Mouse (Mus musculus) testis, postnatal 14 days (tissue): ENCODE data around the gene Gm14214.

Experiments
- DNase-seq: peaks from one replicate; pipeline ENCODE4 v3.0.0; 2021; ENCODE audit warnings: low spot score

The Gm14214 gene

DNA sequence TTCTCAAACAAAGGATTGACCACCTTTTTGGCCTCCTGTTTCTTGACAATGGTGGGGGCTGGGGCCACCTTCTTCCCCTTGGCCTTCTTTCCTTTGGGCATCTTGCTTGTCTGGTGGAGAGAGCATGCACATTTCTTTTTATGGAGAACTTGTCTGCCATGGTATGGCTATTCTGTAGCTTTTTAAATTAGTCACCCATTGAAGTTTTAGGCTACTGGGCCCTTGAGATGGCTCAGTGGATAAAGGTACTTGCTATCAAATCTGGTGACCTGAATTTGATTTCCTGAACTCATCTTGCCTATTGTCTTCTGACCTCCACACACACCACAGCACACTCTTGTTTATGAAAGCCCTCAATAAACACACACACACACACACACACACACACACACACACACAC, at the start of gene Gm14214:
Gene Gm14214 (minus strand): TSS at position 101 of the 400 bp plus-strand sequence.
- DNase-seq: no peak

DNA sequence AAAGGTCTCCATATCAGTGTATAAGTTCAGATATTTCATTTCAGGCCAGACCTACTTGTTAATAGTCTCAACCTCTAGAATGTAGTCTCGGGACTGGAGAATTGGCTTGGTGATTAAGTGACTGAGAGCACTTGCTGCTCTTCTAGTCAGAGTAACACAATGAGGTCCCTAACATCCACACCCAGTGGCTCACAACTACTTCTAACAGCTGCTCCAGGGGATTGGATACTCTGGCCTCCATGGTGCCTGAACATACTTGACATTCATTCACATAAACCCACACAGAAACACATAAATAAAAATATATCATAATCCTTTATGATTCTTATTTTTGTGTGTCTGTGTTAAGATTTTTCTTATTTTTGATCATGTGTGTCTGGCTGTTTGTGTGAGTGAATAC, 48.8 kb upstream of the Gm14214 start:
- DNase-seq: no peak

DNA sequence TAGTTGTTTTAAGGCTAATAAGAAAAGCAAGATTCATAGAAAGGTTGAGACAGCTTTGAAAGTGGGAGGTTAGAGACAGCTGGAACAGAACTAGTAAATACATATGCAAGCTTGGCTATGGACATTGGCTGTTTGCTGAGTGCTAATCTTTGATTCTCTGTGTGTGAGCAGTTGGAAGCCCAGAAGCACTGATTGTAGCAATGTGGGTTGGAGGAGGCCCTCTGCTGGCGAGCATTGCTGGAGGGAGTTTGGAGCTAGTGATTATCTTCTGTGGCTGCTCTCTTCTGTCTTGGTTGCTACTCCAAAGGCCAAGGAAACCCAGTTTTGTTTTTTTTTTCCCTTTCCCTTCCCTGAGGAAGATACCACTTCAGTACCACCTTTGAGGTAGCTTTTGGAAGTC, 48.0 kb upstream of the Gm14214 start:
- DNase-seq: no peak

DNA sequence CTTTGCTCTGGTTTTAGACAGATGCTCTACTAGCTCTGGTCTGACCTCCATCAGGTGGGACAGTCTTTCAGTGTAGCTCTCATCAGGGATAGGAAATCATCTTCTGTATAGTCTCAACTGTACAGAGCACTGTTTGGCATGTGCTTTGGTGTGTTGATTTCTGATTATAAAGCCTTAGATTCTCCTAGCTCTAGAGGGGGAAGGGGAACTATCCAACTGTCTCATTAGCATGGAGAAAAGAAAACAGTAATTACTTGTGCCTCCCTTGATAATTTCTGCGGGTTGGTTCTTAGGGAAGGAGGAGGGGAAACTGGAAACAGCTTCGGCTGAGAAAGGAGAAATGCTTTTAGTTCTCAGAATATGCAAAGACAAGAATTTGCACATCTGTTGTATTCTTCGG, 47.3 kb upstream of the Gm14214 start:
- no peak for DNase-seq

DNA sequence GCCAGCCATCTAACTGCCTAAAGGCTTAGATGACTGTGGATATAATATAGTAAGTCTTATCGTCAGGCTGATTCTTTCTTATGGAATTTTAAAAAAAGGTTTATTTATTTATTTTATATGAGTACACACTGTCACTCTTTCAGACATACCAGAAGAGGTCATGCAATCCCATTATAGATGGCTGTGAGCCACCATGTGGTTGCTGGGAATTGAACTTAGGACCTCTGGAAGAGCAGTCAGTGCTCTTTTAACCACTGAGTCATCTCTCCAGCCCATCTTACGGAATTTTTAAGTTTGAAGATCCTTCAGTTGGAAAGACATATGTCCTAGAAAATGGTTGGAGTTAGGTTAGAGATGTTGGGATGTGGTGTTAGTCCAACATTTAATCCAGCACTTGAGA, 43.6 kb upstream of the Gm14214 start:
- DNase-seq: no peak

DNA sequence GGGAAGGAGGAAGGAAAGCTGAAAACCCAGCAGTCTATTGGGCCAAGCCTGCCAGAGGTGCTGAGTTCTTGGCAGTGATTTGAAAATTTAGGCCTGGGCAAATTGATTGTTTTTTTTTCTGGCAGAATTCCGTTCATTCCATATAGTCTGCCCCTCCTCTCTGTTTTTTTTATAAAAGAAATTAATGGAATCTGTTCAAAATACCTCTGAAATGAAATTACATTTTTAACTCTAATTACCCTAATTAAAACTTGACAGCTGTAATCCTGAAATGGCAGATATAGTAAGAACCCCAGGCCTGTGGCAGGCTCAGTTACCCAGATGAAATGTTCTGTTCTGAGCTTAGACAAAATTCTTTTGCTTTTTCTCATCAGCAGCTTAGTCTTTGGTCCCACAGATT, 41.0 kb upstream of the Gm14214 start:
- DNase-seq: no peak

DNA sequence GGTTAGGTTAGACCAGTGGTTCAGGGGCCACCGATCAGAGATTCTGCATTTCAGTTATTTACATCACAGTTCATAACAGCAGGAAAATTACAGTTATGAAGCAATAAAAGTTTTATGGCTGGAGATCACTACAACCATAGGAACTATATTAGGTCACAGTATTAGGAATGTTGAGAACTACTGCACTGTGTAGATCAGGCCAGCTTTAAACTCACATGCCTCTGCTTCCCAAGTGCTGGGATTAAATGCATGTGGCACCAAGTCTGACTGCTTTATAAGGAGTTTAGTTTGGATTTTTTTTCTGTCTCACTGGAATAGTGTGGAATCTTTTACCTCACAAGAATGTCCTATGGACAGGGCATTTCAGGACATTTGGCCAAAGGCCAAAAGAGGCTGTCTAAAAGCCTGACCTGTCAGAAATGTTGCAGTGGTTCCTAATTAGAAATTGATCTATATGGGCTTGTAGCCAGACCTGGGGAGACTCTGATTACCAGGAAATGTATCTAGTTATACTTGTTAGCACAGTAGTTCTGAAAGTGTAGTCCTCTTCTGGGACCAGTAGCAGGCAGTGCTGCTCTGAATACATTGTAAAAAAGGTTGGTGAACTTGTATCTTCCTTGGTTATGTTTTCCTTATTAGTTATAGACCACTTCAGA, 39.4 kb upstream of the Gm14214 start:
- no peak for DNase-seq

DNA sequence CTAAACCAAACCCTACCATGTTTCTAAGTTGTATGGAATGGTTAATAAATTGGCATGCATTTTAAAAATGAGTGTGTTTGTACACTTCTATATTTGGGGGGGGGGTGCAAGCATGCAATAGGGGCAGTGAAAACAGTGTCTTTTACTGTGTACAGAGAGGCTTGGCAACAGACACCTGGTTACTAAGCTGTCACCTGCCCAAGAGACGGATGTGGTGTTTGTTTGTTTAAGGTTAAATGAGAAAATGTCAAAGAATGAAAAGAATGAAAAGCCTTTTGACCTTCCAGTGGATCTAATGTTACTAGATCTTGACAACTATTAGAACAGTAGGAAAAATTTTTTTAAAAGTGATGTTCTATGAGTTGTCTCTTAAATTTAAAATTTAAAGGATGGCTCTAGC, 37.9 kb upstream of the Gm14214 start:
- no peak for DNase-seq

DNA sequence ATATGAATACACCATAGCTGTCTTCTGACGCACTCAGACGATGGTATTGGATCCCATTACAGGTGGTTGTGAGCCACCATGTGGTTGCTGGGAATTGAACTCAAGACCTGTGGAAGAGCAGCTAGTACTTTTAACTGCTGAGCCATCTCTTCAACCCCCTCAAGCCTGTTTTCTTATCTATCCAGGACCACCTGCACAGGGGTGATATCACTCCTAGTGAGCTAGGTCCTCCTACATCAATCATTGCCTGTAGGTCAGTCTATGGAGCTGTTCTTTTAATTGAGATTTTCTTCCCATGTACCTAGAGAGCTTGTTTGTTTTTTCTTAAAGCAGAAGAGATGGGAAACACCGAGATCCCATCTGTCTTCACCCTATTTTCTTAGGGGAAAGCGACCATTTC, 34.0 kb upstream of the Gm14214 start:
- DNase-seq: no peak

DNA sequence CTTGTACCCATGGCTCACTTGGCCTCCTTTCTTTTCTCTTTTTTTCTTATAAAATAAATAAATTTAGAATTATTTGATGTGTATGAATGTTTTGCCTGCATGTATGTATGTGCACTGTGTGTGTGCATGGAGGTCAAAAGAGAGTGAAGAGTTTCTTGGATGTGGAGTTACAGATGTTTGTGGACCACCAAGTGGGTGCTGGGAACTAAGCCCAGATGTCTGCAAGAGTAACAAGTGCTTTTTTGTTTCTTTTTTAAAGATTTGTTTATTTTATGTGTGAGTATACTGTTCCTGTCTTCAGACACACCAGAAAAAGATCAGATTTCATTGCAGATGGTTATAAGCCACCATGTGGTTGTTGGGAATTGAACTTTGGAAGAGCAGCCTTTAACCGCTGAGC, 33.5 kb upstream of the Gm14214 start:
- DNase-seq: no peak

DNA sequence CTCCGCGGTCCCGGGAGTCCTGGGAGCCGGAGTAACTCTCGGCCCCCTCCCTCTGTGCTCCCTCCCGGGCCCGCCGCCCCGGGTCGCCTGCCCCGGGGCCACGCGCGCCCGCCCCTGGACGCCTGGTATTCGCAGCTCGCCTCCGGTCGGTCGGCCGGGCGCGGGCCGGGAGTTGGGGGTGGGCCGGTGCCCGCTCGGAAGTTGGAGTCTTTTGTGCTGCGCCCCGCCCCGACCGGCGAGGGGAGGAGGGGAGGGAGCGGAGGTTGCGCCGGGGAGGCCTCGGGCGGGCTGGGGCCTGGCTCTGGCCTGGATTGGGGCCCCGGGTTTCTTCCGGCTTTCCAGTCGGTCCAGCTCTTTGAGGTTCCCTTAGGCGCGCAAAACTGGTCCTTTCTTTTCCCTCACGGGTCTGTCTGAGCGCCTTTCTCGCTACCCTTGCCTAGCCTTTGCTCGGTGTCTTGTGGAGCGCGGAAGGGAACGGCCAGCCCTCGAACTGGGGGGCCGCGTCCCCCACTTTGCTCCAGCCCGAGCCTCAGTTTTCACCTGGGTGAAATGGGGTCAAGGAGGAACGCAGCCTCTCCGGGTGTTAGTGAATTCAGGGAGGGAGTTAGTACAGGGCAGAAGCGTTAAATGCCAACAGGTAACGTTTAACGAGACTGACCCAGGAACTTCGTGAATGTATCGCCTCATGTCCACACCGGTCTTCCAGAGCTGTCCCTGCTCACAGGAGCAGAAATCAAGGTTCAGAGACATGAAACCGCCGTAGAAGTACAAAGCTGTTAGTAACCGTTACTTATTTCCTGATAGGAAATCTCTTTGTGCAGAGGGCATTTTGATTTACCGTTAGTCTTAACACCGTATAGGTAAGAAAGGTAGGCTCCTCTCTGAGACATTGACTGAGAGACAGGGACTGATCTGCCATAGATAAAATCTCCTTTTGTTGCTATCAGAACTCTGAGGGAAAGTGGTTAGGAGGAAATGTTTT, 22.1 kb upstream of the Gm14214 start:
- peak; percentile 83 for DNase-seq

DNA sequence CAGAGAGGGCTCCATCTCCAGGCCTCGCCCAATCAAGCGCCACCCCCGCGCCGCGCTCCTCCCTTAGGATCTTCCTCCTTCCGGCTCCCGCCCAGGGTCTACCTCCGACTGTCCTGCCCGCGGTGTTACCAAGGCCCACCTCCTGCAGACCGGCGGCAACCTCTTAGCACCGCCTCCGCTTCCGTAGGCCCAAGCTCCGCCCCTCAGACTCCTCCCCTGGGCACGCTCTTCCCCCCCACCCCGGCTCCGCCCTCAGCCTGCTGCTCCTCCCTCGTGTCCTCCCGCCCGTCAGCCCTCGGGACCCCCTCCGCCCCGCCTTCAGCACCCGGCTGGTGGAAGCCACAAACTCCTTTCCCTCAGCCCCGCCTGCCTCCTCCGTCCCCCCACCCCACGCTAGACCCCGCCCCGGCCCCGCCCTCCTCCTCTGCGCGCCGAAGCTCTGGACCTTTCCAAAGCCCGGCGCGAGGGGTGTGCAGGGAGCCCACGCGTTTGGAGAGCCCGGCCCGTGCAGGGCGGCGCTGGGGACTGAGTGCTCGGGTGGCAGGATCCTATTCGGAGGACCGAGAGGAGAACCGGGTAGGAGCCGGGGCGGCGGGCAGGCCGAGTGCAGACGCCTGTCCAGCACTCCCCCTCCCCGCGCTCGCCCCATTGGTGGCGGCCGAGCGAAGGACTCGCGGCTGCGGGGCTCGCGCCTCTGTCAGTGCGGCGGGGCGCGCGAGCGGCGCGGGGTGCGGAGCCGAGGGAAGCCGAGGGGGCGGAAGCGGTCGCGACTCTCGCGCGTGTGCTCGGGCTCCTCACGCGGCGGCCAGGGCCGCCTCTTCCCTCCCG, 21.0 kb upstream of the Gm14214 start, which contains the start of the genes Raly and a:
Gene Raly (plus strand): TSS at position 441 of the 828 bp plus-strand sequence.
Gene a (plus strand): TSS at position 747 of the 828 bp plus-strand sequence.
- peak; percentile 99 for DNase-seq

DNA sequence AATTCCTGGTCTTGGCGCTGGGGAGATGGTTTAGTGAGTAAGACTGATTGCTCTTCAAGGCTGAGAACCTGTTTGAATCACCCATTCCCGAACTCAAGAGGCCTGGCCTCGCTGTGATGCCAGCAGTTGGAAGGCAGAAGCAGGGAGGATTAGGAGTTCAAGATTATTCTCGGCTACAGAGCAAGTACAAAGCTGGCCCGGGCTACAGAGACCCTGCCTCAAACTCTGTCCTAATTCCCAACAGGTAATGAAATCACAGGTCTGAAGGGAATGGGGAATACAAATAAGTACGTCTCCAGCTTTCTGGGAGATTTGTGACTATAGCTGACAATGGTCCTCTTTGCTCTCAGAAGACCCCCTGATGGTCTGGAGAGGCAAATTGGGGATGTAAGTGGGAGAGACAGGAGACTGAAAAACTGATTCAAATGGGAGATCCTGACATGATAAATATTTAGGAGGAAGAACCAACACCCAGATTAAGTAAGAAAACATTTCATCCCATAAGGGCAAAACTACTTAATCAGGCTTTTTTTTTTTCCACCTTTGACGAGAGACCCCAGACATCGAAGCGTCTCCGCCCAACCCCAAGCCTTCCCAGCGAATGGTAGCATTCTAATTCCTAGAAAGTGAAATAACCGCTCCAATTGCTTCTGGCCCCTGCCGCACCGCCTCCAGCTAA, 20.3 kb upstream of the Gm14214 start:
- no peak for DNase-seq

DNA sequence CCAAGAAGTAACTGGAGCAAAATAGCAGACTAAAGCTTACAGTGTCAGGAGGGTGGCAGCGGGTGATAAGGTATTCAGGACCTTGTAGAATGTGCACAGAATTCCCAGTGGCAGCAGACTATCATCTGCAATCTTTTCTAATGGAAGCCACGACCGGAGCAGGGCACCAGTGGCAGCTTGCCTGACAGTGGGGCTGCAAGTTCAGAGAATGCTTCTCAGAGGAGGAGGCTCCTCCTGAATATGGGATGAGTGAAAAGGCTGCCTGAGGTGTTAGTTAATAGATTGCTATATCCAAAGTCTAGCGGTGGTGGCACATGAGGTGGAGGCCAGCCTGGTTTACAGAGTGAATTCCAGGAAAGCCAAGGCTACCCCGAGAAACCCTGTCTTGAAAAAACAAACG, 19.6 kb upstream of the Gm14214 start:
- DNase-seq: no peak

DNA sequence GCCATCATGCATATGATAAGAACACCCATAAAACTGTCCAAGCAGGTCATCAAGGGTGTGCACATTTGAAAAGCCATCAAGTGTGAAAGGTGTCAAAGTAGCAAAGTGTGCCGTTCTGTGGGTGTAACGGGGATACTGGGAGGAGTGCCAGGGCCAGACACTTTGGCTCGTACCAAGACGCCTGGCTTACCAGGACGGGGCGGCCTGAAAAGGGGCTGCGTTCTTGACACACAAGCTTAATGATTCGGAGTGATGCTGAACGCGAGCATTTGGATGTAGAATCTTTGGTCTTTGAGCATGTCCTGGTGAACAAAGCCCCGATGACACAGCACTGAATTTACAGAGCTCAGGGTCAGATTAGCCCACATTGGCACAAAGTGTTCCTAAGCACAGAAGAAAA, 16.9 kb upstream of the Gm14214 start:
- DNase-seq: no peak

DNA sequence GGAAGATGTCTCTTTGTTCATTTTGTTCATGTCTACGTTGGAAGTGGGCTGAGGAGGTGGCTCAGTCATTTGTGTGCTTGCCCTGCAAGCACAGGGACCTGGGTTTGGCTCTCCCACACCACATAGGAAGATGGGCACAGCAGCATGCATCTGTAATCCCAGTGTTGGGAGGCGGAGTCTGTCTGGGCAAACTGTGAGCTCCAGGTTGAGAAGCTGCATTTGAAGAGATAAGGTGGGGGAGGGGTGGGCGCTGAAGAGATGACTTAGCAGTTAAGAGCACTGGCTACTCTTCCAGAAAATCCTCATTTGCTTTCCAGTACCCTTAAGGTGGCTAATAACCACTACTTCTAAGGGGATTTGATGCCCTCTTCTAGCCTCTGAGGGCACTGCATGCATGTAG, 16.4 kb upstream of the Gm14214 start:
- DNase-seq: no peak

DNA sequence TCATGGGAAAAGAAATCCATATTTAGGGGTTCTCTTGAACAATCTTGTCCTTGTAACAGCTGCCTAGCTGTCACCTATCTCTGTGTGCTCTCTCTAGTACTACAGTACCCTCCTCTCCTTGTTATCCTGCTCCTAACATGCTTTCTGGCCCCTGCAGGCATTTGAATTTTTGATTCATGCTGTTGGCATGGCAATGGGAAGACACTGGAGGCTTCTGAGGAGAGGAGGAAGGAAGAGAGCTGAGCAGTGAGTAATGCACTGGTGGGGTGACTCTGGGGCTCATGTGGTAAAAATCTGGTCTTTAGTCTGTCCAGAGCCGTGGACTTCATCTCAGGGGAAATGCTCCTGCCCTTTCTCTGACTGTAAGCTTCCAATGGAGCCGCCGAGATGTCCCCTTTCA, 15.5 kb upstream of the Gm14214 start:
- no peak for DNase-seq

DNA sequence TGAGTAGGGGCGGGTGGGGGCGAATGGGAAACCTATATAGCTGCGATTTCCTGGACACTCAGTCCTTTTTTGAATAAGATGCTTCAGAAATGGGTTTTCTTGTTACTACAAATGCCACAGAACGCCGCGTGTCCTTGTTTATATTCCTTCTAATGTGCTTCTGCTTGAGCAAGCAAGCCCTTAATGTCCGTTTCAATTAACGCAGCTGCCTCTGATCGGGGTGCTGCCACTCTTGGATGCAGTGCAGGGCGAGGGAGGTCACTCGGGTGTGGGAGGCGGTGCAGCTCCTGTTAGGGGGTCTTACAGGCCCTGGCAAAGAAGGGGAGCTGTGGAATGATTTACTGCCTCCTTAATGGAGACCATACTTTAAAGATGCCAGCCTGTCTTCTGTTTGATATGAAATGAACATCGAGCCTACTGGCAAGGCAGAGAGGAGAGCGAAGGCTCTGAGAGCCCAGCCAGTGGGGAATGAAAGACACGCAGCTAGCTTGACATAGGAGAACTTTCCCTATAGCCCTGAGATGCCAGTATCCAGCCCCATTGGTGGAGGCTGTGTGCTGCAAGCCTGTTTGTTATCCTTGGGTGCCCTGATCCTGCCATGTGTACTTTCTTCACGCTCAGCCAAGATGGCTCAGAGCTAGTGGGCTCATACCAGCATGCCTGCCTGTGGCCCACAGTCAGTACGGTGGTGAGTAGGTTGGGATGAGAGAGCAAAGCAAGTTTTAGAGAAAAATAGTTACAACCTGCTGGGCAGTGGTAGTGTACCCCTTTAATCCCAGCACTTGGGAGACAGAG, 13.2 kb upstream of the Gm14214 start:
- DNase-seq: no peak

DNA sequence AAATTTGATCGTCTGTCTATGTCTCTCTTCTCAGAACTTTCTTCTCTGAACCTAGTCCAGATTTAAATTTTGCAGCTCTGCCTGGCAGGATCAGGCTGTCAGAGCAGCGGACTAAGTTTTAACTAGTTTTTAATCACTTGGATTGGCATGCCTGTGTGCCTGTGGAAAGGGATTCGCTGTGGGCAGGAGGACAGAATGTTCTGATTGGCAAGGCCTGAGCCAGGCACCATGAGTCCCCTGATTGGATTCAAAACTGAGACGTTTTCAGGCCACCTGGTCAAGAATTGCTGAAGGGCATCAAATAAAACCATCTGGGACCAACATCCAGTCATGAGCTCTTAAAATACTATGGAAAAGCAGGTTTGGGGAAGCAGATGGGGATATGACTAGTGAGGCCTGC, 12.5 kb upstream of the Gm14214 start:
- DNase-seq: no peak

DNA sequence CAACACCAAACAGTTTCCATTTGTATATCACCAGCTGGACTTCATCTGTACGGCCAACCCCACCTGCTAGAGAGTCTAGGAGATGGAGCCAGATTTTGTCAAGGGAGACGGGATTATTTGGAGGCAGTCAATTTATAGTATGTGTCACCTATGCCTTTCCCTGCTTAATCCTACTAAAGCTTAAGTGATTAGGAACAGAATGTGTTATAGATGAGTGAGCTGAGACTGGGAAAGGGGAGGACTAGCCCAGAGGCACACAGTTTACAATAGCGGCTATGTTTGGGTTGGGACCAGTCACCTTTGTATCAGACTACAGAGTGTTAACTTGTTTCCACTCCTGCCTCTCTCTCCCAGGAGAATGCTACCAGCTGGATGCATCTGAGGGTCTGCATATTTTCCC, 9.8 kb upstream of the Gm14214 start:
- DNase-seq: no peak

DNA sequence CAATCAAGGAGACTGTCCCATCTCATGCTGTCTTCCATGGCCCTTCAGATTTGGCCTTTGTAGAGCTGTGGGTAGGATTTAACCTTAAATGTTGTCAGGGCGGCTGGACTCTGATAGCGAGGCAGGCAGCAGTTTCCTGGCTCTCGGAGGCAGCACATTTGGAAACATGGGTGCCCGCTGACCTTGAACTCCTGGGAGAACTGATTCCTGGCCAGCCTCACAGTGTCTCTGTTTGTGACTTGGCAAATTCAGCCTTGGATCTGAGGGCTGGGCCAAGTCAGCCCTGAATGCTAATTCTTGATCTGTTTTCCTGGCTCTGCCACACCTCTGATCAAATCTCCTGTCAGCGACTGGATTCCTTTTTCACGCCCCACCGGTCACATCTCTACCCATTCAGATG, 6.7 kb upstream of the Gm14214 start:
- peak; percentile 65 for DNase-seq
